Mouse (Mus musculus): ENCODE results near the gene Hoxd11. TPM values are rescaled to one million over a fixed set of nuclear protein-coding genes. Genes with fewer than 3 reads are reported as not detected.
A peak's percentile ranks its signal among the peaks of the same experiment; 100 is the strongest.

The Hoxd11 gene
- polyA plus RNA-seq, 1 experiment from 2014 or later, result not detected

DNA sequence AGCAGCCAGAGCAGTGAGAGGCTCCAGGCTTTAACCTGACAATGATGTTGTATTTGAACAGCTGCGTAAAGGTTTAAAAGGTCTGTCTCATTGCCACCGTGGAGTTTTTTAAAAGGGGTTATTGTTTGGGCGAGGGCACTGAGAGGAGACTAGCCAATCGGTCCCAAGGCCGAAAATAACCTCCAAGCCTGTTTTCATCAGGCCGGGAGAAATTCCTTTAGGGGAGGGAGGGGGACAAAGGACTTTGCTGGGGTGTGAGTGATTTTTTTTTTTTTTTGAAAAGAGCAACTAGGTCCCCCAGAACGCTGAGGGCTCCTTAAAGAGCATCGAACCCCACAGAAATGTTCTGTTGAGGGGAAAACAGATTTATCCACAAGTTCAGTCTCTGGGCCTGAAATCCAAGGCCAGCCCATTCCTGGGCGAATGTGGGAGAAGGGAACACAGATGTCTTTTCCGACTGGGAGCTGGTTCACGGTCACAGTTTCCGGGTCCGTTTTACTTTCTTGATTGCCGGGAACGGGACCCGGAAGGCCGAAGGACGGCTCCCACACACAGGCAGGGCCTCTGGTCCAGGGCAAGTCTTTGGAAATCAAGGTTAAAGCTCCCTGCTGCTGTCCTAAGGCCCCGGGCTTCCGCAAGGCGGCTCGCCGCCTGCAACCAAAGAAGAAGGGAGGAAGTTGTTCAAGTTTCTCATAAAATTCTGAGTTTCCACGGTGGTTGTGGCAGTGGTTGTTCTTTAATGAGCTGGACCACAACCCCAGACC, 10.4 kb downstream of the Hoxd11 start:
- no peak for ATAC-seq (replicated peaks; ENCODE audit: insufficient number of reproducible peaks, low FRiP score, low TSS enrichment)
- Histone ChIP-seq H3K4me1 (ENCODE audit: control insufficient read depth, insufficient read depth, low read length) (peaks cover 6% of the 10 kb centered on the region), H3K27me3 (ENCODE audit: control insufficient read depth, insufficient read depth, low read length) (peaks cover 90% of the 10 kb centered on the region), H3K4me3 (ENCODE audit: low read depth, low read length) (no peak overlapping the region), H3K36me3 (ENCODE audit: control insufficient read depth, insufficient read depth, low read length) (no peaks in the 10 kb centered on the region), H3K9me3 (replicated peaks; ENCODE audit: control insufficient read depth, low read length) (no peaks in the 10 kb centered on the region), H3K4me2 (no peak overlapping the region), H3K9ac (ENCODE audit: low read depth, low read length) (no peak overlapping the region), H3K27ac (ENCODE audit: low read depth, low read length) (no peak overlapping the region)
- under 1% methylated on average over 24 of the region's 24 CpGs for WGBS (ENCODE audit: insufficient replicate concordance)

DNA sequence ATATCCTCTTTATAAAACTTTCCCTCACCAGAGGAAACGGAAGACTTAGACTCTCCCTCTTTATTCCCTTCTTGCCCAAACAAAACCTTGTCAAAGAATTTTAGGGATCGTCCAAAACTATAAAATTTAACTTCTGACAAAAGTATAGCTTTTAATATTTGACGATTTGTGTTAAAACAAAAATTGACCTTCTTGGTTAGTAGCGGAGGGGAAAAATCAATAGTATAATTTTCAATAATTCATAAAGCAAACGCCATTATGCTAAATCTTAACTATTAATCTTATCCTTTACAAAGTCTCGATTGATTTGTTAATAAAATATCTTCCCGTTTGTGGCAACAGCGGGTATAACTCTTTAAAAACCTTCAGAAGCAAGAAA, 11.0 kb downstream of the Hoxd11 start:
- H3K4me1 ChIP-seq (ENCODE audit: control insufficient read depth, insufficient read depth, low read length), result peaks cover 6% of the 10 kb centered on the region
- no peak overlapping the region for H3K9ac ChIP-seq (ENCODE audit: low read depth, low read length)
- no peak for ATAC-seq (replicated peaks; ENCODE audit: insufficient number of reproducible peaks, low FRiP score, low TSS enrichment)
- WGBS (ENCODE audit: insufficient replicate concordance), result 7% methylated on average over 8 of the region's 8 CpGs
- H3K4me2 ChIP-seq, result no peak overlapping the region
- H3K9me3 ChIP-seq (replicated peaks; ENCODE audit: control insufficient read depth, low read length), result no peaks in the 10 kb centered on the region
- H3K36me3 ChIP-seq (ENCODE audit: control insufficient read depth, insufficient read depth, low read length), result no peaks in the 10 kb centered on the region
- no peak overlapping the region for H3K4me3 ChIP-seq (ENCODE audit: low read depth, low read length)
- peaks cover 90% of the 10 kb centered on the region for H3K27me3 ChIP-seq (ENCODE audit: control insufficient read depth, insufficient read depth, low read length)
- H3K27ac ChIP-seq (ENCODE audit: low read depth, low read length), result no peak overlapping the region

DNA sequence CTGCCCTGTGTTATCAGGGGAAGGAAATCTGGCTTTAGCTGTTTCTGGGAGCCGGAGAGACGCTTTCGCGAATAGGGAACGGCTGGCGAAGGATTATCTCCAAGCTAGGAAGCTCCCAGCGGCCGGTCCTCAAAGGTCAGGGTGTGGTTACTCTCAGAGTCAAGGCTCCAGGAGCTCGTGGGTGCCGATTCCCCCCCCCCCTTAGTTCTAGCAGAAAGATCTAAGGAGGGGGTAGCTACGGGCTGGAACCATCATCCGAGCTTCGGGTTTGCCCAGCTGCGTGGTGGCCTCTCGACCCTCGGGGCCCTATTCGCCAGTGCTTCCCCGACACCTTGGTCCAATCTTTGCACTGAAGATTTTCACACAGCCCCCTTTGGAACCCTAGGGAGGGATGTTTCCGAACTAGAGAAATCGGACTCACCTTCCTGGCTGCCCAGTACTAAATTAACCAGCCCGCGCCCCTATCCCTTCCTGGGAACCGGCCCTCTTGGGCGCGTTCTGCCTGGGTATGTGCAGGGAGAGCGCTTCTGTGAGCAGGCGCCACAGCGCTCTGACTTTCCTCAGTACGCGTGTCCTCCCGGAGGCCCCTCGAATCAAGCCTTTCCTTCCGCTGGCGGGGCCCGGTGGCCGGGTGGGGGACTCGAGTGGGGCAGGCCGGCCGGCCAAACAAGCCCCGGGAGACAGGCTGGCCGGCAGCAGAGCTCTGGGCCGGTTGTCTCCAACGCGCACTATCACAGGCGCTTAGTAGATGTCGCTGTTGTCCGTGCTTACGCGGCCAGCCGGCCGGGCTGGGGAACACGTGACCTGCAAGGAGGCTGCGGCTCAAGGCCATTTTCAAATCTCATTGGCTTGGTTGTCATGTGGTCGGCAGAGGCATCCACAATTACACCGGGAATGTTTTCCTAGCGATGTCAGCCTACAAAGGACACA, 11.9 kb downstream of the Hoxd11 start, which contains the start of gene Hoxd10:
Gene Hoxd10 (plus strand): TSS at position 903 of the 930 bp plus-strand sequence.
- WGBS (ENCODE audit: insufficient replicate concordance), result 1% methylated on average over 56 of the region's 56 CpGs
- Histone ChIP-seq H3K9me3 (replicated peaks; ENCODE audit: control insufficient read depth, low read length) (no peaks in the 10 kb centered on the region), H3K4me3 (ENCODE audit: low read depth, low read length) (peak within 1 kb of the TSS; percentile 4; the same call in 1 of the 2 replicates), H3K4me1 (ENCODE audit: control insufficient read depth, insufficient read depth, low read length) (peaks cover 6% of the 10 kb centered on the region), H3K27me3 (ENCODE audit: control insufficient read depth, insufficient read depth, low read length) (peaks cover 95% of the 10 kb centered on the region), H3K36me3 (ENCODE audit: control insufficient read depth, insufficient read depth, low read length) (no peaks in the 10 kb centered on the region), H3K27ac (ENCODE audit: low read depth, low read length) (no peak within 1 kb of the TSS), H3K9ac (ENCODE audit: low read depth, low read length) (no peak within 1 kb of the TSS), H3K4me2 (peak within 1 kb of the TSS; percentile 39)
- ATAC-seq (replicated peaks; ENCODE audit: insufficient number of reproducible peaks, low FRiP score, low TSS enrichment), result peak; percentile 59; the same call in 1 of the 2 replicates

DNA sequence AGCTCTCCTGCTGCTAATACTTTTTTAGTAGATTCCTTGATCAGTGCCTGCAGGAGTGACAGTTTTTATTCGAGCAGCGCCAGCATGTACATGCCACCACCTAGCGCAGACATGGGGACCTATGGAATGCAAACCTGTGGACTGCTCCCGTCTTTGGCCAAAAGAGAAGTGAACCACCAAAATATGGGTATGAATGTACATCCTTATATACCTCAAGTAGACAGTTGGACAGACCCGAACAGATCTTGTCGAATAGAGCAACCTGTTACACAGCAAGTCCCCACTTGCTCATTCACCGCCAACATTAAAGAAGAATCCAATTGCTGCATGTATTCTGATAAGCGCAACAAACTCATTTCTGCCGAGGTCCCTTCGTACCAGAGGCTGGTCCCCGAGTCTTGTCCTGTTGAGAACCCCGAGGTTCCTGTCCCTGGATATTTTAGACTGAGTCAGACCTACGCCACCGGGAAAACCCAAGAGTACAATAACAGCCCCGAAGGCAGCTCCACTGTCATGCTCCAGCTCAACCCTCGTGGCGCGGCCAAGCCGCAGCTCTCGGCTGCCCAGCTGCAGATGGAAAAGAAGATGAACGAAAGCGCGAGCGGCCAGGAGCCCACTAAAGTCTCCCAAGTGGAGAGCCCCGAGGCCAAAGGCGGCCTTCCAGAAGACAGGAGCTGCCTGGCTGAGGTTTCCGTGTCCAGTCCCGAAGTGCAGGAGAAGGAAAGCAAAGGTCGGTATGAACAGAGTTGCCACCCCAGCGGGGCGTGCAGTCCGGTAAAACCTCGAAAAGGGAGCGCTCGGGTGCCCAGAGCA, 12.8 kb downstream of the Hoxd11 start:
- H3K27ac ChIP-seq (ENCODE audit: low read depth, low read length), result no peak overlapping the region
- ATAC-seq (replicated peaks; ENCODE audit: insufficient number of reproducible peaks, low FRiP score, low TSS enrichment), result no peak
- H3K9me3 ChIP-seq (replicated peaks; ENCODE audit: control insufficient read depth, low read length), result no peaks in the 10 kb centered on the region
- no peak overlapping the region for H3K4me2 ChIP-seq
- no peaks in the 10 kb centered on the region for H3K36me3 ChIP-seq (ENCODE audit: control insufficient read depth, insufficient read depth, low read length)
- 4% methylated on average over 35 of the region's 35 CpGs for WGBS (ENCODE audit: insufficient replicate concordance)
- no peak overlapping the region for H3K4me3 ChIP-seq (ENCODE audit: low read depth, low read length)
- peaks cover 95% of the 10 kb centered on the region for H3K27me3 ChIP-seq (ENCODE audit: control insufficient read depth, insufficient read depth, low read length)
- H3K4me1 ChIP-seq (ENCODE audit: control insufficient read depth, insufficient read depth, low read length), result peaks cover 6% of the 10 kb centered on the region
- H3K9ac ChIP-seq (ENCODE audit: low read depth, low read length), result no peak overlapping the region

DNA sequence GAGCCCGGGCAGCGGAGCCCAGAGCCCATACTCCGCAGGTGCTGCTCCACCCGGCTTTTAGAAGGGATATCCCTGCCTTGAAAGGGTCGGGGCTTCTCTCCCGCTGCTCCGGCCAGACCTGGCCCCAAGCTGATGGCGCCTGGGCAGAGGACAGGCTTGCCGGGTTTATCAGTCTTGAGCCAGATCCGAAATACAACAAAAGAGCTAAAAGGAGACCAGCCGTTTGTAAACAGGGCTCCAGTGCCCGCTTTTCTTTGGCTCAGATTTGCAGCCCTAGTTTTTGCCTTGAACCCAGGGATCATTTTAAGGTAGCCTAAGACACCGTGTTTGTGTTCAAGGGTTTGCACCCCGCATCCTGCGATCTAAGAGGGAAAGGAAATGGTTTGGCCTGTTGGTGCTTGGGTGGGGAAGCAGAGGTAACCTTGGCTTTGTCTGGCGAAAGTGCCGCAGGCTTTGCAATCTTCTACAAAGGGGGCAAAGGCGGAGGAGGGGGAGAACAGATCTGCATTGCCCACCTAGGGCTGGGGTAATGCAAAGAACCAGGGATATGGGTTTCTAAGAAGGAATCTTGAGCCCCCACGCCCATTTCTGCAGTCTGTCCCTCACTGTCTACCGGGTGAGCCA, 13.6 kb downstream of the Hoxd11 start:
- WGBS (ENCODE audit: insufficient replicate concordance), result under 1% methylated on average over 20 of the region's 20 CpGs
- Histone ChIP-seq H3K4me2 (no peak overlapping the region), H3K4me1 (ENCODE audit: control insufficient read depth, insufficient read depth, low read length) (peaks cover 7% of the 10 kb centered on the region), H3K27ac (ENCODE audit: low read depth, low read length) (no peak overlapping the region), H3K9ac (ENCODE audit: low read depth, low read length) (no peak overlapping the region), H3K9me3 (replicated peaks; ENCODE audit: control insufficient read depth, low read length) (no peaks in the 10 kb centered on the region), H3K36me3 (ENCODE audit: control insufficient read depth, insufficient read depth, low read length) (no peaks in the 10 kb centered on the region), H3K4me3 (ENCODE audit: low read depth, low read length) (no peak overlapping the region), H3K27me3 (ENCODE audit: control insufficient read depth, insufficient read depth, low read length) (peaks cover 95% of the 10 kb centered on the region)
- no peak for ATAC-seq (replicated peaks; ENCODE audit: insufficient number of reproducible peaks, low FRiP score, low TSS enrichment)

DNA sequence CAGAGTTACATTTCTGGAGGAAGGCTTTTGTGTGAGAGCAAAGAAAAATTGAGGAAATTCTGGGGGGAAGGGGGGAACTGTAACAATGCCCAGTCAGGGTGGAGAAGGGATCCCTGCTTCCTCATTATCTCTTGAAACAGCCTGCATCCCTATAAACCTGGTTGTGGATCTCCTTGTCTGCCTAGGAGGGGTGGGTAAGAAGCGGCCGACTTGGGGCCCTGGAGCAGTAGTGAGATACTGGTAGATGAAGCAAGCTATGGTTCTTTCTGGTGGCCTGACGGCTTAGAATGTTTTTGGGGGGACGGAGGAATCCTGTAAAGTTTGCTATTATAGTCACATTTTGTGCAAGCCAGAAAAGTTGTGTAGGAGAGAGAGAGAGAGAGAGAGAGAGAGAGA, 14.1 kb downstream of the Hoxd11 start:
- ATAC-seq (replicated peaks; ENCODE audit: insufficient number of reproducible peaks, low FRiP score, low TSS enrichment), result no peak
- Histone ChIP-seq H3K4me2 (no peak overlapping the region), H3K9ac (ENCODE audit: low read depth, low read length) (no peak overlapping the region)

DNA sequence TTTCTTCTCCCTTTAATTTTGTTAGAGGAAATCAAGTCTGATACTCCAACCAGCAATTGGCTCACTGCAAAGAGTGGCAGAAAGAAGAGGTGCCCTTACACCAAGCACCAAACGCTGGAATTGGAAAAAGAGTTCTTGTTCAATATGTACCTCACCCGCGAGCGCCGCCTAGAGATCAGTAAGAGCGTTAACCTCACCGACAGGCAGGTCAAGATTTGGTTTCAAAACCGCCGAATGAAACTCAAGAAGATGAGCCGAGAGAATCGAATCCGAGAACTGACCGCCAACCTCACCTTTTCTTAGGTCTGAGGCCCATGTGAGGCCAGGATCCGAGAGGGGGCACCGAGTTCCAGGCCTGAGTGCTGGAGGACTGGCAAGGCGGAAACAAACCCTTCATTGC, 14.7 kb downstream of the Hoxd11 start:
- no peak for ATAC-seq (replicated peaks; ENCODE audit: insufficient number of reproducible peaks, low FRiP score, low TSS enrichment)
- peaks cover 95% of the 10 kb centered on the region for H3K27me3 ChIP-seq (ENCODE audit: control insufficient read depth, insufficient read depth, low read length)
- WGBS (ENCODE audit: insufficient replicate concordance), result 3% methylated on average over 16 of the region's 16 CpGs

More for the DNA sequence above, 14.1 kb downstream of the Hoxd11 start:
- Histone ChIP-seq H3K4me1 (ENCODE audit: control insufficient read depth, insufficient read depth, low read length) (peaks cover 8% of the 10 kb centered on the region), H3K9me3 (replicated peaks; ENCODE audit: control insufficient read depth, low read length) (no peaks in the 10 kb centered on the region), H3K36me3 (ENCODE audit: control insufficient read depth, insufficient read depth, low read length) (no peaks in the 10 kb centered on the region), H3K27me3 (ENCODE audit: control insufficient read depth, insufficient read depth, low read length) (peaks cover 95% of the 10 kb centered on the region), H3K27ac (ENCODE audit: low read depth, low read length) (no peak overlapping the region), H3K4me3 (ENCODE audit: low read depth, low read length) (no peak overlapping the region)
- 6% methylated on average over 4 of the region's 4 CpGs for WGBS (ENCODE audit: insufficient replicate concordance)

DNA sequence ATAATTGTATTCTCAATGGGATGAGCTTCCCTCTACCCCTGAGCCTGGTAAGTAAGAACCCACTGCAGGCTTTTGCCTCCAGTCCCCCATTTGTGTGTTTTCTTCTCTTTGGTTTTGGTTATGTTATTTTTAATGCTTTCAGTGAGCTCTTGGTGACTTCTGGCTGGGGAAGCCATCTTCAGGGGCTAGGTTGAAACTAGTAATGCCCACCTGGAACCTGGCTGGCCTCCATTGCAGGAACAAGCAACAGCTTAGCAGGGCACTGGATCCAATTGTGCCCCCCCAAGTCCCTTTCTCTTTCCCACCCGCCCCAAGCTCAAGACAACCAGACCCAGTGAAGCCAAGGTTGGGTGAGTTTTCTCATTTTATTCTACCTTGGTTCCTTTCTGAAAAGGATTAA, 16.0 kb downstream of the Hoxd11 start:
- Histone ChIP-seq H3K27ac (ENCODE audit: low read depth, low read length) (no peak overlapping the region), H3K4me1 (ENCODE audit: control insufficient read depth, insufficient read depth, low read length) (peaks cover 8% of the 10 kb centered on the region), H3K4me3 (ENCODE audit: low read depth, low read length) (no peak overlapping the region), H3K9me3 (replicated peaks; ENCODE audit: control insufficient read depth, low read length) (no peaks in the 10 kb centered on the region), H3K36me3 (ENCODE audit: control insufficient read depth, insufficient read depth, low read length) (no peaks in the 10 kb centered on the region), H3K9ac (ENCODE audit: low read depth, low read length) (no peak overlapping the region), H3K4me2 (no peak overlapping the region), H3K27me3 (ENCODE audit: control insufficient read depth, insufficient read depth, low read length) (peaks cover 96% of the 10 kb centered on the region)
- 4% methylated on average over 1 of the region's 1 CpGs for WGBS (ENCODE audit: insufficient replicate concordance)
- no peak for ATAC-seq (replicated peaks; ENCODE audit: insufficient number of reproducible peaks, low FRiP score, low TSS enrichment)

More for the DNA sequence above, 14.7 kb downstream of the Hoxd11 start:
- Histone ChIP-seq H3K4me1 (ENCODE audit: control insufficient read depth, insufficient read depth, low read length) (peaks cover 8% of the 10 kb centered on the region), H3K9me3 (replicated peaks; ENCODE audit: control insufficient read depth, low read length) (no peaks in the 10 kb centered on the region), H3K9ac (ENCODE audit: low read depth, low read length) (no peak overlapping the region), H3K36me3 (ENCODE audit: control insufficient read depth, insufficient read depth, low read length) (no peaks in the 10 kb centered on the region), H3K27ac (ENCODE audit: low read depth, low read length) (no peak overlapping the region), H3K4me2 (no peak overlapping the region), H3K4me3 (ENCODE audit: low read depth, low read length) (no peak overlapping the region)

Data from heart, embryonic 11.5 days (tissue).